Mouse (Mus musculus): Measurements from ENCODE around the gene Cnn2. TPM values are rescaled to one million over a fixed set of nuclear protein-coding genes. Genes with fewer than 3 reads are reported as not detected.

The Cnn2 gene
- polyA plus RNA-seq, 1 experiment from 2014 or later: 115 TPM

DNA sequence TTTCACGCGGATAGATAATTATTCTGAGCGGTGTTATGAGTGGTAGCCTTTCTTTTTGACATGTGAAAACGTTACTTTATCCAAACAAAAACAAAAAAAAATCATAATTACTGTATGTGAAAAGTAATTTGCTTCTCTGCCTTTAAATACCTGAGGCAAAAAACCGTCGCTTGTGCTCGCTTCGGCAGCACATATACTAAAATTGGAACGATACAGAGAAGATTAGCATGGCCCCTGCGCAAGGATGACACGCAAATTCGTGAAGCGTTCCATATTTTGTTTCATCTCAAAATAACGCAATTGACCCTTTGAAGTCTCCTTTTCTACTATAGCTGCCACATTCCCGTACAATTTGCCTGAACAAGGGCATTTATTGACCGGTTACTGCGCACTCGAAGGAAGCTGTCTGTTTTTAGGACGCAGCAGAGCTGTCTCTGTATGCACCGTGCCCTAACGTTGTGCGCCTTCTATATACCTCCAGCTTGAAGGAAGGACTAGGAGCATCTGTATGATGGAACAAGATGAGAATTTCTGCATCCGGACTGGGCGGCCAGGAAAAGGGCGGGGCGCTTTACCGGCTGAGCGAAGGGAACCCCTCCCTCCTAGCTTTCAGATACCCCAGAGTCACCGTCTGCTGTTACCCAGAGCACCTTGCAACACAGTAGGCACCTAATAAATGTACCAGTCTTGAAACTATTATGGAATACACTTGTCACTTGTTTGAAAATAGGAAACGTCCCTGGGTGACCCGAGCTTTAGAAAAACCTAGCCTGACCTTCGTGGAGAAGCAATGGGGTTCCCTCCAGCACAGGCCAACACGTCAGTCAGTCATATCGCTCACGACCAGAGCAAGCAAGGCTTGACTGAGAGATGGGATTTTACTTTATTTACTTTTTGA, 2.8 kb upstream of the Cnn2 start:
- Histone ChIP-seq H3K4me3 (replicated peaks) (peak overlapping the region; percentile 76), H3K36me3 (replicated peaks) (0 out of 2 replicates have a peak, but pooled peaks cover under 1% of the 10 kb centered on the region), H3K4me1 (peaks cover 63% of the 10 kb centered on the region), H3K9ac (peak overlapping the region; percentile 80), H3K27me3 (peaks cover 41% of the 10 kb centered on the region), H3K27ac (peak overlapping the region; percentile 94), H3K9me3 (no peaks in the 10 kb centered on the region), H3K4me2 (peak overlapping the region; percentile 91)
- no peak for ATAC-seq (ENCODE audit: low FRiP score)
- 5% methylated on average over 35 of the region's 35 CpGs for WGBS

DNA sequence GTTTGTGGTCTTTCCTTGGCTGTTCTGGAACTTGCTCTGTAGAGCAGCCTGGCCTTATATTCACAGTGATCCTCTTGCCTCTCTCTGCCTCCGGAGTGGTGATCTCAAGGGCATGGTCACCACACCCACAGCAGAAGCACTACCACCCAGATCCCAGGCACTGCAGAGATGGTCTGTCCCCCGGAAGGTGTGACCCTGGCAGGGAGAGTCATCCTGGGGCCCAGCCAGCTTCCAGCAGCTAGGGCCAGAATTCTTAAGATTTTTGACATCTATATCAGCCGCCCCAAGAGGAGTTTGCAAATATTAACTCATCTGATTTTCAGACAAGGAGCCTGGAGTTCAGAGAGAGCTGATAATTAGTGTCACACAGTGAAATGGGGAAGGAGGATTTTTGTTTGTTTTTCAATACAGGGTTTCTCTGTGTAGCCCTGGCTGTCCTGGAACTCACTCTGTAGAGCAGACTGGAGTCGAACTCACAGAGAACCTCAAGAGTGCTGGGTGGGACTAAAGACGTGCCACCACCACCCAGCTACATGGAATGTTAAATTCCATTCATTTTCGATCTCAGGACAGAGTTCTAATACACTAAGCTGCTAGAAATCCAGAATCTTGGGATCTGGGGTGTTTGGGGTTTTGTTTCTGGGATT, 2.0 kb upstream of the Cnn2 start:
- peak overlapping the region; percentile 80 for H3K9ac ChIP-seq
- peak overlapping the region; percentile 94 for H3K27ac ChIP-seq
- H3K36me3 ChIP-seq (replicated peaks): no peaks in the 10 kb centered on the region
- ATAC-seq (ENCODE audit: low FRiP score): no peak
- 50% methylated on average over 6 of the region's 6 CpGs for WGBS
- H3K27me3 ChIP-seq: peaks cover 49% of the 10 kb centered on the region
- H3K9me3 ChIP-seq: no peaks in the 10 kb centered on the region
- H3K4me1 ChIP-seq: peaks cover 57% of the 10 kb centered on the region
- H3K4me2 ChIP-seq: peak overlapping the region; percentile 91
- peak overlapping the region; percentile 76 for H3K4me3 ChIP-seq (replicated peaks)

DNA sequence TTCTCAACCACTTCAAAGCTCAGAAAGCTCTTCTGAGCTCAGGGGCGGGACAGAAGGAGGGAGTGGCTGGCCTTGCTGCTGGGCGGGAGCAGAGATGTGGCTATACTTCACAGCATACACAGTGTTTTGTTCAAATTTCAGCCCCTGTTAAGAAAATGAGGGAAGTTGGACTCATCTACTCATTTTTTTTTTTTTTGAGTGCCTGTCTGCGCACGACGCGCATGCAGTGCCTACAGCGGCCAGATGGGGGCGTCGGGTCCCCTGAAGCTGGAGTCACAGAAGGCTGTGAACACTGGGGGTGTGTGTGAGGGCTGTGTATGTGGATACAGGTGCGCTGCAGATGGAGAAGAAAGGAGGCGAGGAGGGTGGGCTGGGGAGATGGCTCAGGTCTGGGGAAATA, 1.4 kb upstream of the Cnn2 start:
- ATAC-seq (ENCODE audit: low FRiP score): no peak
- Histone ChIP-seq H3K27ac (peak overlapping the region; percentile 31; the same call in 1 of the 2 replicates), H3K9ac (no peak overlapping the region), H3K4me3 (replicated peaks) (peak overlapping the region; percentile 41; the same call in 1 of the 2 replicates), H3K4me1 (peaks cover 51% of the 10 kb centered on the region), H3K27me3 (peaks cover 49% of the 10 kb centered on the region), H3K9me3 (peaks cover 3% of the 10 kb centered on the region; the same call in 1 of the 2 replicates), H3K36me3 (replicated peaks) (no peaks in the 10 kb centered on the region), H3K4me2 (peak overlapping the region; percentile 13; the same call in 1 of the 2 replicates)
- WGBS: 3% methylated on average over 11 of the region's 11 CpGs

DNA sequence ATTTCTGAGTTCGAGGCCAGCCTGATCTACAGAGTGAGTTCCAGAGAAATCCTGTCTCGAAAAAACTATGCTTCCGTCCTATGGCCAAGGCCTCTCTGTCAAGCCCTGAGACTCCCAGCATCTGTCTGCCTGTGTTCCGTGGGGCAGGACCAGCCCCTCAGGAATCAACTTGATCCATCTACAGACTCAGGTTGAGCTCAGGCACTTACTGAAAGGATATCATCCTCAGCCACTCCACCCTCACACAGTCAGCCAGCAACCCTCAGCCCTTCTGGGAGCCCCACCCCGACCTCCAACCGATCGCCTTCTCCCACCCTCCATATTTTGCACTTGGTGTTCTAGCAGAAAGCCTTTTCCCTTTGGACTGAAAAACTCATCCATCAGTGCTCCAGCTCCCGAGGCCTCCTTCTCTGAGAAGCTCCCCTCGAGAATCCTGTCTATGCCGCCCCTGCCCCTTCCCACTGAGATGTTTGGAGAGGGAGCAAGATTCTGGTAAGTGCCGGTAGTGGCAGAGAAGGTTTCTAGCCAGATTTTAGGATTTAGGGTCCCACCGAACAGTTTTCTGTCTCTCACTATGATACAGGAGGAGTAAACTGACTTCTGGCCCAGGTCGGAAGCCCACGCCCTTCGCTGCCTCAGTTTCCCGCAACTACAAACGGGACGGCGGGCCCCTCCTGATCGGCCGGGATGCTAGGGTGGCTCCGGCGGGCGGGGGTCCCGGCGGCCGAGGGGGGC, 446 bp upstream of the Cnn2 start:
- peak overlapping the region; percentile 33 for H3K9ac ChIP-seq
- H3K9me3 ChIP-seq: peaks cover 3% of the 10 kb centered on the region; the same call in 1 of the 2 replicates
- peaks cover 49% of the 10 kb centered on the region for H3K27me3 ChIP-seq
- 10% methylated on average over 27 of the region's 27 CpGs for WGBS
- H3K4me3 ChIP-seq (replicated peaks): peak overlapping the region; percentile 41
- H3K27ac ChIP-seq: peak overlapping the region; percentile 56
- peaks cover 44% of the 10 kb centered on the region for H3K4me1 ChIP-seq
- no peak for ATAC-seq (ENCODE audit: low FRiP score)
- H3K4me2 ChIP-seq: peak overlapping the region; percentile 54
- no peaks in the 10 kb centered on the region for H3K36me3 ChIP-seq (replicated peaks)

DNA sequence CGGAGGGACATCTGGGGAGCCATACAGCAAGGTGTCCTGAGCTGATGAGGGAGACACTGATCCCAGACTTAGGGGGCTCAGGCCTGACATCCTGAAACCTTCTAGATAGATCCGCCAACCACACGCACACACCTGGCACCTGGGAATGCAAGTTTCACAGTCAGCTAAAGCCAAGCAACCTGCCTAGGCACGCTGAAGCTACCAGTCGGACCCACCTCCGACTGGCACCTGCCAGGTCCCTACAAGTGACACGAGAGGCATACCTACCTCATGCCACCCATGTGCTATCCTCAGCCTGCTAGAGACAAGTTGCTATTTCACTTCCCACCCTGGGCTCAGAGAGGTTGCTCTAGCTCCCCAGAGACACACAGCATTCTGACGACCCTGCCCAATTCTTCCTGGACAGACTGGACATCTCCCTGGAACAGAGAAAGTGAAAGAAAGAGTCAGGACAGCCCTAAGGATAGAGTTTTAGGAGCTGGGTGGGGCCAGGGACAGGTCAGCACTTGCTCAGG, 945 bp downstream of the Cnn2 start:
- Histone ChIP-seq H3K36me3 (replicated peaks) (no peaks in the 10 kb centered on the region), H3K27ac (no peak overlapping the region), H3K4me2 (peak overlapping the region; percentile 54), H3K9me3 (peaks cover 3% of the 10 kb centered on the region; the same call in 1 of the 2 replicates), H3K27me3 (peaks cover 49% of the 10 kb centered on the region), H3K4me1 (peaks cover 37% of the 10 kb centered on the region), H3K4me3 (replicated peaks) (peak overlapping the region; percentile 41), H3K9ac (peak overlapping the region; percentile 33; the same call in 1 of the 2 replicates)
- WGBS: 38% methylated on average over 8 of the region's 8 CpGs
- no peak for ATAC-seq (ENCODE audit: low FRiP score)

DNA sequence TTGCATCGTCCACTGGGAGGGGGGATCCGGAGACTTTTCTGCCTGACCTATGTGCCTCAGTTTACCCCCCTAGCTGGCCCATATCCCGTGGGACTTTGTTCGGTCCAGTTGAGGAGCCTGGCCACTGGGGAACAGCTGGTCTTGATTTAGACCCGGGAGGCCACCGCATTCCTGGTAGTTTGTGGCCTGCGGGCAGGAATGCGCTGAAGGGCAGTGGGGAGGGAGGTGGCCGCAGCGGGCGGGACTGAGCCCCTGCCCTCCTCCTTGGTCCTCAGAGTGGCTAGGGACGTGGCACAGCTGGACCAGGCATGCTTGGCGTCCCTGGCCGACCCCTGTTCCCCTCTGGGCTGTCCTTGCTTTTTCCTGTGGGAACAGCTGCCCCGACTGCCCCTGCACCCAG, 1.5 kb downstream of the Cnn2 start:
- WGBS: 21% methylated on average over 15 of the region's 15 CpGs
- Histone ChIP-seq H3K27me3 (peaks cover 49% of the 10 kb centered on the region), H3K4me3 (replicated peaks) (peak overlapping the region; percentile 41), H3K9ac (peak overlapping the region; percentile 29; the same call in 1 of the 2 replicates), H3K36me3 (replicated peaks) (no peaks in the 10 kb centered on the region), H3K9me3 (peaks cover 3% of the 10 kb centered on the region; the same call in 1 of the 2 replicates), H3K4me1 (peaks cover 38% of the 10 kb centered on the region), H3K4me2 (peak overlapping the region; percentile 54), H3K27ac (no peak overlapping the region)
- no peak for ATAC-seq (ENCODE audit: low FRiP score)

DNA sequence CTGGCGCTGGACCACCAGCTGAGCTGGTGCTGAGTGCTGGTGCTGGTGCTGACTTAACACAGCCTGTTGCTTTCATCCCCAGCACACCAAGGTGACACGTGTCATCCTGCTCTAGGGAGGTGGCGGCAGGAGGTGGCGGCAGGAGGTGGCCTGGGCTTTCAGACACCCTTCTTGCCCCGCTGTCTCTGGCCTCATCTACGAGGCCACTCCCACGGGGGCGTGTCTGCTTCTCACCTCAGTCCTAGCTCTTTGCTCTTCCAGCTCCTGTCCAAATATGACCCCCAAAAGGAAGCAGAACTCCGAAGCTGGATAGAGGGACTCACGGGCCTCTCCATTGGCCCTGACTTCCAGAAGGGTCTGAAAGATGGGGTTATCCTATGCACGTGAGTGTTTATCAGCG, 2.7 kb downstream of the Cnn2 start:
- 50% methylated on average over 12 of the region's 12 CpGs for WGBS
- Histone ChIP-seq H3K4me2 (no peak overlapping the region), H3K9ac (no peak overlapping the region), H3K27me3 (peaks cover 49% of the 10 kb centered on the region), H3K27ac (no peak overlapping the region), H3K36me3 (replicated peaks) (no peaks in the 10 kb centered on the region), H3K4me1 (peaks cover 32% of the 10 kb centered on the region), H3K4me3 (replicated peaks) (0 out of 2 replicates have a peak overlapping the region, but pooled peaks have one; percentile 5), H3K9me3 (peaks cover 3% of the 10 kb centered on the region; the same call in 1 of the 2 replicates)
- no peak for ATAC-seq (ENCODE audit: low FRiP score)

DNA sequence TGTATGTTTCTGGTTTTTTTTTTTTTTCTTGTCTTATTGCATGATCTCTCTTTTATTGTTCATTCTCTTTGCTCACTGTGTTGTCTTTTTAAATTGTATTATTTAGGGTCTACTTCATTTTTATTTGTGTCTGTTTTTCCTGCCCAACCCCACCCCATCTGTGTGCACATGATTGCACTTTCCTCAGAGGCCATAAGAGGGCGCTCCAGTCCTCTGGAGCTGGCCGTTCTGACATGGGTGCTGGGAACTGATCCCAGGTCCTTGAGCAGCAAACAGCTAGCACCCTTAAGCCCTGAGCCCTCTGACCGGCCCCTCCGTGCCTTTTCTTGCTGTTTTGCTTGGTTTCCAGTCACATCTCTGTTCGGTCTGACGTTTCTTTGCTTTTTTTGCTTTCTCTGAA, 3.2 kb downstream of the Cnn2 start:
- Histone ChIP-seq H3K4me1 (peaks cover 28% of the 10 kb centered on the region), H3K27ac (no peak overlapping the region), H3K4me3 (replicated peaks) (no peak overlapping the region), H3K36me3 (replicated peaks) (no peaks in the 10 kb centered on the region), H3K4me2 (no peak overlapping the region), H3K27me3 (peaks cover 48% of the 10 kb centered on the region), H3K9ac (no peak overlapping the region), H3K9me3 (peaks cover 3% of the 10 kb centered on the region; the same call in 1 of the 2 replicates)
- no peak for ATAC-seq (ENCODE audit: low FRiP score)
- 82% methylated on average over 6 of the region's 6 CpGs for WGBS

DNA sequence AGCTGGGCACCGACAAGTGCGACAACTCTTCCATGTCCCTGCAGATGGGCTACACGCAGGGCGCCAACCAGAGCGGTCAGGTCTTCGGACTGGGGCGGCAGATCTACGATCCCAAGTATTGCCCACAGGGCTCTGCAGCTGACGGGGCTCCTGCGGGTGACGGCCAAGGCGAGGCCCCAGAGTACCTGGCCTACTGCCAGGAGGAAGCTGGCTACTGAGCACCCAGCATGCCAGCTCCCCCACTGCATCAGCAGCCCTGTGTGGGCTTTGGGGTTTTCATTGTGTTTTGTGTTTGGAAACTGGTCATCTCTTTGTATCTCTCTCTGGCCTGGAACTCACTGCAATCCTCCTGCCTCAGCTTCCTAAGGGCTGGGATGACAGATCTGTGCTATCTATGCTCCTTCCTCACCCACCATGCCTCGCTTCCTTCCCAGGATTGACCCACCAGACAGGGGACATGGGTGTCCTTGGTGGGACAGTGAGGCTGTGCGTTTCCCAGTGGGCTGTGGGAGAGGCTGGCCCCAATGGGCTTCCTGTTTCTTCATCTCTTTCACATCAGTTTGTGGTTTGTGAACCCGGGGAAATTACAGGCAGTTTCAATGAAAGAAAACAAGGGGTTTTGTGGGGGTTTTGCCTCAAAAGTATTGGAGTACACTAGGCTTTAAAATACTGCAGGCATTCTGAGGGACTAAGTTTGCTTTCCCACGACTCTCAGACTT, 6.2 kb downstream of the Cnn2 start:
- no peak for ATAC-seq (ENCODE audit: low FRiP score)

DNA sequence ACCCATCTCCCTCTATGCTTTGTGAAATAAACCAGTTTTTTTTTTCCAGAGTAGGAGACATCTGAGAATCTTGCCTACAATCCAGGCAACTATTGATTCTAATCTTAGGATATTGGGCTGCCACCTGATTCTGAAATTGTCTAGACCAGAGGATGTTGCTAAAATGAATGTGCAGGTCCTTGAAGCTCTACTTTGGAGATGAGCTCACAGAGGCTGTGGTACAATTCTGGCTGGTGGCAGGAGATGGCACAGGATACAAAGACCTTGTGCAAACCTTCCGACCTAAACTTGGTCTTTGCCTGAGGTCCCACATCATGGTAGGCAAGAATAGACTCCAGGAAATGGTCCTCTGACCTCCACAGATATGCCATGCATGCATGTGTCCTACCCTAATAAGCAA, 7.3 kb downstream of the Cnn2 start:
- Histone ChIP-seq H3K4me1 (peaks cover 21% of the 10 kb centered on the region), H3K4me2 (peak overlapping the region; percentile 76; the same call in 1 of the 2 replicates), H3K4me3 (replicated peaks) (no peak overlapping the region), H3K9me3 (peaks cover 3% of the 10 kb centered on the region; the same call in 1 of the 2 replicates), H3K27ac (no peak overlapping the region), H3K9ac (no peak overlapping the region), H3K36me3 (replicated peaks) (no peaks in the 10 kb centered on the region), H3K27me3 (peaks cover 36% of the 10 kb centered on the region)
- 91% methylated on average over 1 of the region's 1 CpGs for WGBS
- no peak for ATAC-seq (ENCODE audit: low FRiP score)

More for the DNA sequence above, 6.2 kb downstream of the Cnn2 start:
- Histone ChIP-seq H3K4me1 (peaks cover 25% of the 10 kb centered on the region), H3K27ac (no peak overlapping the region), H3K4me2 (no peak overlapping the region), H3K9ac (no peak overlapping the region), H3K4me3 (replicated peaks) (no peak overlapping the region), H3K36me3 (replicated peaks) (no peaks in the 10 kb centered on the region), H3K27me3 (peaks cover 36% of the 10 kb centered on the region), H3K9me3 (peaks cover 3% of the 10 kb centered on the region; the same call in 1 of the 2 replicates)
- WGBS: 92% methylated on average over 16 of the region's 16 CpGs
